Mouse (Mus musculus): ENCODE measurements around the gene Ctsd.
"Not testable (repeated sequence)": the region's sequence is repeated elsewhere in the genome, so short reads cannot be mapped to it uniquely, and the experiment has no call there.

Gene Ctsd

GRCm38 (mm10) chr7:142340269-142340970 is 47.4 kb downstream of the Ctsd start:
- peak; percentile 35 to 42 for DNase-seq (ENCODE audit: low read depth in 2 of 2, low spot score in 2 of 2)

GRCm38 (mm10) chr7:142335151-142335550 is 52.7 kb downstream of the Ctsd start:
- DNase-seq (ENCODE audit: low read depth in 2 of 2, low spot score in 2 of 2), result no peak

GRCm38 (mm10) chr7:142334246-142334645 is 53.6 kb downstream of the Ctsd start:
- DNase-seq (ENCODE audit: low read depth in 2 of 2, low spot score in 2 of 2), result peak; percentile 86 to 87

GRCm38 (mm10) chr7:142332741-142333140 is 55.1 kb downstream of the Ctsd start:
- DNase-seq (ENCODE audit: low read depth in 2 of 2, low spot score in 2 of 2), result not testable (repeated sequence)

GRCm38 (mm10) chr7:142331281-142331680 is 56.6 kb downstream of the Ctsd start:
- no peak for DNase-seq (ENCODE audit: low read depth in 2 of 2, low spot score in 2 of 2)

GRCm38 (mm10) chr7:142330271-142330724 is 57.5 kb downstream of the Ctsd start:
- no peak for DNase-seq (ENCODE audit: low read depth in 2 of 2, low spot score in 2 of 2)

GRCm38 (mm10) chr7:142328507-142328906 is 59.3 kb downstream of the Ctsd start:
- DNase-seq (ENCODE audit: low read depth in 2 of 2, low spot score in 2 of 2), result no peak

GRCm38 (mm10) chr7:142326714-142327445 is 61.0 kb downstream of the Ctsd start:
- no peak for DNase-seq (ENCODE audit: low read depth in 2 of 2, low spot score in 2 of 2)
